Mouse (Mus musculus): ENCODE data around the gene 4930518I15Rik. TPM values are rescaled to one million over a fixed set of nuclear protein-coding genes. Genes with fewer than 3 reads are reported as not detected.

4930518I15Rik gene
- polyA plus RNA-seq, 1 experiment from 2014 or later, result 1.8 TPM

DNA sequence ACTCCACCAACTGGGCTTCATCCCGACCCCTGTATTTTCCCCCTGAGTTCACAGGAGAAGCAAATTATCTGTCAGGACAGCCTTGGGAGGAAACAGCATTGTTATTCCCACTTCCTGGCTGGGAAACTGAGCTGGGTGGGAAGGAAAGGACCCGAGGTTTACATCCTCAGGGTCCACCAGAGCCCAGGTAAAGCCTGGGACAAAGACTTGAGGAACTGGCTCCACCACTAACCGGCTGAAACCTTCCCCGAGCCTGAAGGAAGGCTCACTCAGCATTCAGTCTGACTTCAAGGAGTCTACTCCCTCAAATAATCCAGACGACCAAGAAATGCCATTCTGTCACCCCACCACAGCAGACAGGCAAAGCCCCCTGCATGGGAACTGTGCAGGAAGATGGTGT, 42.9 kb downstream of the 4930518I15Rik start:
- H3K4me1 ChIP-seq (ENCODE audit: insufficient read depth), result no peaks in the 10 kb centered on the region
- H3K9me3 ChIP-seq (ENCODE audit: low read length), result no peaks in the 10 kb centered on the region
- no peak for ATAC-seq
- H3K27ac ChIP-seq (ENCODE audit: low read depth), result no peak overlapping the region
- H3K27me3 ChIP-seq (ENCODE audit: insufficient read depth, low read length), result no peaks in the 10 kb centered on the region
- no peak overlapping the region for H3K4me3 ChIP-seq (ENCODE audit: low read depth, low read length)
- H3K4me2 ChIP-seq (ENCODE audit: low read depth, low read length), result no peak overlapping the region
- DNase-seq, result no peak
- WGBS (ENCODE audit: insufficient replicate concordance), result 31% methylated on average over 5 of the region's 5 CpGs
- no peaks in the 10 kb centered on the region for H3K36me3 ChIP-seq (replicated peaks; ENCODE audit: insufficient read depth, low read length)
- no peak overlapping the region for H3K9ac ChIP-seq (replicated peaks)
- TF ChIP-seq EP300 (IDR thresholded peaks at IDR 0.05; ENCODE audit: low read depth) (no peak), CTCF (IDR thresholded peaks at IDR 0.05; ENCODE audit: low read depth) (no peak)

DNA sequence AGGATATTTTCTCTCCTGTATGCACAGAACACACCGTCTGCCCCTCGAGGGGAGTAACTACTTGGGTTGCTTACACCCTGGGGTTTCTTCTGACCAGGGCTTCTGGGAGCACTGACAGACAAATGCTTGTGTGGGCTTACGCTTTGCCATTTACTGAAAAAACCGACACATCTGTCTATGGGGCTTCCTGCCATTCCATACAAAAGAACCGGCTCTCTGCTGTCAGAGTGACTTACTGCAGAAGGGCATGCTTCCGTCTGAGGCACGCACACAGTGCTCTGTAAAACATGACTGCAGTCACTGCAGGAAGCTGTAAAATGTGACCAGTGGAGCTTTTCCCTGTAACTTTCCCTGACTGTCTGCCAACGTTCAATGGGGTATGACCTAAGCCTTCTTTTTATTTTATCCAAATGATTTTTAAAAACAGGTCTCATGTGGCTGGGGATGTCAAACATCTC, 43.4 kb downstream of the 4930518I15Rik start:
- 31% methylated on average over 8 of the region's 8 CpGs for WGBS (ENCODE audit: insufficient replicate concordance)

DNA sequence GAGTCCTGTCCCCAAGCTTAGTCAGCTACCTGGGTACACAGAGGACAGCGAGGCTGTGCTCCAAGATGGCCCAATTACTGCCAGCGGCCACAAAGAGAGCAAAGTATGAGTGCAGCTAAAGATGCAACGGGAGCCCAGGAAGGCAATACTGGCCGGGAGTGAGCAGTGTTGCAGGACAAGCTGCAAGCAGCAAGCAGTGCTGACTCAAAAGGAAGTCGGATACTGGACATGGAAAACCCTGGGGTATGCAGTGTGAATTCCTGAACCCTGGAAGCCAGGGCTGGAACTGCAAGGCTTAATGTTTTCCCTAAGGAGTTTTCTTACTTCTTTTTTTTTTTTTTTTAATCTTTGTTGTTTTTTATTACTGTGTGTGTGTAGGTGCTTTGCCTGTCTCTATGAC, 46.2 kb downstream of the 4930518I15Rik start:
- Histone ChIP-seq H3K4me1 (ENCODE audit: insufficient read depth) (no peaks in the 10 kb centered on the region), H3K9me3 (ENCODE audit: low read length) (no peaks in the 10 kb centered on the region), H3K4me3 (ENCODE audit: low read depth, low read length) (no peak overlapping the region), H3K9ac (replicated peaks) (no peak overlapping the region), H3K4me2 (ENCODE audit: low read depth, low read length) (no peak overlapping the region), H3K27ac (ENCODE audit: low read depth) (no peak overlapping the region), H3K36me3 (replicated peaks; ENCODE audit: insufficient read depth, low read length) (no peaks in the 10 kb centered on the region), H3K27me3 (ENCODE audit: insufficient read depth, low read length) (no peaks in the 10 kb centered on the region)
- ATAC-seq, result no peak
- TF ChIP-seq CTCF (IDR thresholded peaks at IDR 0.05; ENCODE audit: low read depth) (no peak), EP300 (IDR thresholded peaks at IDR 0.05; ENCODE audit: low read depth) (no peak)
- DNase-seq, result no peak
- WGBS (ENCODE audit: insufficient replicate concordance), result 65% methylated on average over 5 of the region's 5 CpGs

More for the DNA sequence above, 43.4 kb downstream of the 4930518I15Rik start:
- no peaks in the 10 kb centered on the region for H3K9me3 ChIP-seq (ENCODE audit: low read length)
- TF ChIP-seq CTCF (IDR thresholded peaks at IDR 0.05; ENCODE audit: low read depth) (no peak), EP300 (IDR thresholded peaks at IDR 0.05; ENCODE audit: low read depth) (no peak)
- H3K4me1 ChIP-seq (ENCODE audit: insufficient read depth), result no peaks in the 10 kb centered on the region
- H3K4me3 ChIP-seq (ENCODE audit: low read depth, low read length), result no peak overlapping the region
- DNase-seq (no peak), ATAC-seq (no peak)
- H3K36me3 ChIP-seq (replicated peaks; ENCODE audit: insufficient read depth, low read length), result no peaks in the 10 kb centered on the region
- H3K9ac ChIP-seq (replicated peaks), result no peak overlapping the region
- no peak overlapping the region for H3K4me2 ChIP-seq (ENCODE audit: low read depth, low read length)
- H3K27ac ChIP-seq (ENCODE audit: low read depth), result no peak overlapping the region; the same call in 1 of the 2 replicates
- no peaks in the 10 kb centered on the region for H3K27me3 ChIP-seq (ENCODE audit: insufficient read depth, low read length)

DNA sequence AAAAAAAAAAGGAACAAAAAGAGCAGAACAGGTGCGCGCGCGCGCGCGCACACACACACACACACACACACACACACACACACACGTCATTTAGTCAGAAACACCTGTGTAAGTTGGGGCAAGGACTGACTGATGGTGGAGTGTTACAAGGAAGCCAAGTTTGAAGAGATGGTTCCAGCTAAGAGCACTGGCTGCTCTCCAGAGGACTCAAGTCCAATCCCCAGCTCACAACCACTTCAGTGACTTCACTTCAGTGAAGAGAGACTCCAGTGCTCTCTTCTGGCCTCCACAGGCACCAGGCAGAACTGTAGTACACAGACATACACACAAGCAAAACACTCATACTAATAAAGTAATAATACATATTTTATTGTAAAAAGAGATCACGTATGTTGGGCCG, 47.0 kb downstream of the 4930518I15Rik start:
- no peak overlapping the region for H3K4me2 ChIP-seq (ENCODE audit: low read depth, low read length)
- H3K4me1 ChIP-seq (ENCODE audit: insufficient read depth), result no peaks in the 10 kb centered on the region
- no peak overlapping the region for H3K27ac ChIP-seq (ENCODE audit: low read depth)
- no peaks in the 10 kb centered on the region for H3K9me3 ChIP-seq (ENCODE audit: low read length)
- TF ChIP-seq EP300 (IDR thresholded peaks at IDR 0.05; ENCODE audit: low read depth) (no peak), CTCF (IDR thresholded peaks at IDR 0.05; ENCODE audit: low read depth) (no peak)
- 94% methylated on average over 10 of the region's 10 CpGs for WGBS (ENCODE audit: insufficient replicate concordance)
- H3K9ac ChIP-seq (replicated peaks), result no peak overlapping the region
- DNase-seq, result no peak
- no peak for ATAC-seq
- H3K27me3 ChIP-seq (ENCODE audit: insufficient read depth, low read length), result no peaks in the 10 kb centered on the region
- no peak overlapping the region for H3K4me3 ChIP-seq (ENCODE audit: low read depth, low read length)
- H3K36me3 ChIP-seq (replicated peaks; ENCODE audit: insufficient read depth, low read length), result no peaks in the 10 kb centered on the region

DNA sequence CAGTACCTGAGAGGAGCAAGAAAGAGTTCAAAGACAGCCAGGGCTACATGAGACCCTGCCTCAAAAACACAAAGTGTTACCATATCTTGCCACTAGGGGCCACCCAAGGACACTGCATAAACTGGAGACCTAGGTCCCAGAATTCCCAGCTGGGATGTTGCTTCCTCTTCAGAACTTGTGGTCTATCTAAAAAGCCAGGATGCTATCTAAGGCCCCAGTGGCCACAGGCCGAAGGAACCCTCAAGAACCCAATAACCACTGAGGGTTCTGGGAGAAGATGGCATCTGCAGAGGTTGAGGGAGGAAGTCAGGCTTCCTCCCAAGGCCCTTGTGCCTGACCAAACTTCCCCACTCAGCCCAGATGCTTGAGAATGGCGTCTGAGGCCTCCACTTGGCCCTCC, 48.2 kb downstream of the 4930518I15Rik start:
- Histone ChIP-seq H3K9me3 (ENCODE audit: low read length) (no peaks in the 10 kb centered on the region), H3K9ac (replicated peaks) (no peak overlapping the region), H3K27ac (ENCODE audit: low read depth) (no peak overlapping the region), H3K4me2 (ENCODE audit: low read depth, low read length) (no peak overlapping the region), H3K27me3 (ENCODE audit: insufficient read depth, low read length) (no peaks in the 10 kb centered on the region), H3K36me3 (replicated peaks; ENCODE audit: insufficient read depth, low read length) (no peaks in the 10 kb centered on the region), H3K4me3 (ENCODE audit: low read depth, low read length) (no peak overlapping the region), H3K4me1 (ENCODE audit: insufficient read depth) (no peaks in the 10 kb centered on the region)
- ATAC-seq (no peak), DNase-seq (peak; percentile 52)
- TF ChIP-seq CTCF (IDR thresholded peaks at IDR 0.05; ENCODE audit: low read depth), result peak; percentile 85
- TF ChIP-seq EP300 (IDR thresholded peaks at IDR 0.05; ENCODE audit: low read depth), result no peak
- WGBS (ENCODE audit: insufficient replicate concordance), result 11% methylated on average over 2 of the region's 2 CpGs

DNA sequence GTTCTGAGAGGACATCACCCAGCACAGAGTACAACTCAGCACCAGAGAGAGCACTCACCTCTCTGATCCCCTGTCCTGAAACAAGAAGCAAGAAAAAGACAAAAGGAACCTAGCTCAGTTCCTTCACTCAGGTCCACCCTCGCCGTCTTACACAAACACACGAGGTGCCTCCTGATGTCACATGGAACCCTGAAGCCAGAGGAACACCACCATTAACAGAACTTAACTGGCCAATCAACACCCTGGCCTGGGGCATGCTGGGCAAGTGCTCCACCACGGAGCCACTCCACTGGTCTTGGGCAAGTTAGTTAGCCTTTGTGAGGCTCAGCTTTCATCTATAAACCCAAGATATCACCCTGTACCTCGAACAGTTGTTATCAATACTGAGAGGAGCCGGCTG, 50.9 kb downstream of the 4930518I15Rik start:
- Histone ChIP-seq H3K9ac (replicated peaks) (no peak overlapping the region), H3K36me3 (replicated peaks; ENCODE audit: insufficient read depth, low read length) (no peaks in the 10 kb centered on the region), H3K9me3 (ENCODE audit: low read length) (no peaks in the 10 kb centered on the region), H3K4me2 (ENCODE audit: low read depth, low read length) (no peak overlapping the region), H3K27ac (ENCODE audit: low read depth) (no peak overlapping the region), H3K4me3 (ENCODE audit: low read depth, low read length) (no peak overlapping the region), H3K4me1 (ENCODE audit: insufficient read depth) (no peaks in the 10 kb centered on the region), H3K27me3 (ENCODE audit: insufficient read depth, low read length) (no peaks in the 10 kb centered on the region)
- TF ChIP-seq EP300 (IDR thresholded peaks at IDR 0.05; ENCODE audit: low read depth), result no peak
- TF ChIP-seq CTCF (IDR thresholded peaks at IDR 0.05; ENCODE audit: low read depth), result no peak
- no peak for DNase-seq
- no peak for ATAC-seq
- 58% methylated on average over 6 of the region's 6 CpGs for WGBS (ENCODE audit: insufficient replicate concordance)

Other genes with a start within 250 kb of the 4930518I15Rik start
- 10.7 and 14.2 TPM in 2 replicates for gene Dlgap4, start 244.2 kb downstream of the 4930518I15Rik start, polyA plus RNA-seq (2015; fragmentation: Nextera tagmentation; extraction: Ambion mirVana)
- 50.4 and 51.2 TPM in 2 replicates for gene Myl9, start 82.5 kb downstream of the 4930518I15Rik start, polyA plus RNA-seq (2015; fragmentation: Nextera tagmentation; extraction: Ambion mirVana)
- gene Tgif2, start 17.9 kb downstream of the 4930518I15Rik start, polyA plus RNA-seq (2015; fragmentation: Nextera tagmentation; extraction: Ambion mirVana), result 4.9 and 5.1 TPM in 2 replicates
- 190 and 216 TPM in 2 replicates for gene Rab5if, start 5.2 kb upstream of the 4930518I15Rik start, polyA plus RNA-seq (2015; fragmentation: Nextera tagmentation; extraction: Ambion mirVana)
- 1.8 and 2.4 TPM in 2 replicates for gene Sla2, start 29.2 kb upstream of the 4930518I15Rik start, polyA plus RNA-seq (2015; fragmentation: Nextera tagmentation; extraction: Ambion mirVana)
- gene Ndrg3, start 134.1 kb upstream of the 4930518I15Rik start, polyA plus RNA-seq (2015; fragmentation: Nextera tagmentation; extraction: Ambion mirVana), result 10.0 and 11.3 TPM in 2 replicates
- 12.4 and 14.0 TPM in 2 replicates for gene Dsn1, start 149.2 kb upstream of the 4930518I15Rik start, polyA plus RNA-seq (2015; fragmentation: Nextera tagmentation; extraction: Ambion mirVana)
- 0.65 and 1.0 TPM in 2 replicates for gene Soga1, start 221.3 kb upstream of the 4930518I15Rik start, polyA plus RNA-seq (2015; fragmentation: Nextera tagmentation; extraction: Ambion mirVana)
- not detected in 2 replicates for gene Tldc2, start 229.1 kb upstream of the 4930518I15Rik start, polyA plus RNA-seq (2015; fragmentation: Nextera tagmentation; extraction: Ambion mirVana)